Mouse (Mus musculus) lung, adult 2 months (tissue): Measurements from ENCODE around the gene Pip4k2c.

Experiments
- CTCF ChIP-seq: fragments of 200-500 bp; IDR thresholded peaks from 2 replicates; pipeline ENCODE4 v1.5.1; 2011; ENCODE audit warnings: mild to moderate bottlenecking, low read length, control low read depth; ENCODE audit not compliant: insufficient read depth
- POLR2A ChIP-seq: fragments of 200-500 bp; IDR thresholded peaks from 2 replicates; pipeline ENCODE4 v1.6.1; 2011; ENCODE audit warnings: low read depth, mild to moderate bottlenecking, control low read depth, low read length, borderline replicate concordance; ENCODE audit errors: extremely low read depth

DNA sequence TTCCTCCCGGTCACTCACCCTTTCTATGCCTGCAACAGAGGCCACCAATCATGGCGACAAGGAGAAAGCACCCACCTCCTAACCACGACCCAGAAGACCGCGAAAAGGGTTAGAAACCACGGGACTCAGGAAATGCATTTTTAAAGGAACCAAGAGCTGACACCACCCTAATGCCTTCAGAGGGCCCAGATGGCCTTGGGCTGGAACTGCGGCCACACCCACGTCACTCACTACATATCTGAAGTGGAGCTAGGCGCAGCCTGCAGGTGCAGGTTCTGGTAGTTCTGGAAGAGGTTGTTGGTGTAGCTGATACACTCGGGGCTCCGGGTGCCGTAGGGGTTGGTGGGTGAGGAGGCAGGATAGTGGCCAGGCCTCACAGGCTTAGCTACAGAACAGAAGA lies 19.3 kb upstream of the Pip4k2c start:
- TF ChIP-seq CTCF (no peak), POLR2A (no peak)
